Mouse (Mus musculus): ENCODE results near the gene Gm16181. TPM values are rescaled to one million over a fixed set of nuclear protein-coding genes. Genes with fewer than 3 reads are reported as not detected.
A peak's percentile ranks its signal among the peaks of the same experiment; 100 is the strongest.

The Gm16181 gene
- polyA plus RNA-seq, 1 experiment from 2014 or later = 0.41 TPM

DNA sequence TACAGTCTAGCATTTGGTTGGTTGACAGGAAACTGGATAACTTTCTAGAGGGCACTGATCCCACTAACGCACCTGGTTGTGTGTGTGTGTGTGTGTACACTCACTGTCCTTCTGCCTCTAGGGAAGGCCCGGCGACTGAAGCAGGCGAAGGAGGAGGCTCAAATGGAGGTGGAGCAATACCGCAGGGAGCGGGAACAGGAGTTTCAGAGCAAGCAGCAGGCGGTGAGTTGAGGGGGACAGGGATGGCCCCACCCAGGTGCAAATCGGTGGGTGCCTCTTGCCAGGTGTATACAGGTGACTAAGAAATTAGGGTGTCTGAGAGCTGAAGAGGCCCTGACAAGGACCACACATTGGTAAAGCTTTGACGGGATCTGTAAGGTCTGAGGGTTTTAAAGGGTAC, 16.4 kb downstream of the Gm16181 start:
- Histone ChIP-seq H3K9me3 (no peaks in the 10 kb centered on the region), H3K4me3 (replicated peaks) (peak overlapping the region; percentile 55), H3K36me3 (replicated peaks) (0 out of 2 replicates have a peak, but pooled peaks cover 11% of the 10 kb centered on the region), H3K27ac (no peak overlapping the region), H3K27me3 (no peaks in the 10 kb centered on the region), H3K4me2 (peak overlapping the region; percentile 88), H3K4me1 (peaks cover 34% of the 10 kb centered on the region), H3K9ac (peak overlapping the region; percentile 81; the same call in 1 of the 2 replicates)
- 84% methylated on average over 9 of the region's 9 CpGs for WGBS
- ATAC-seq (ENCODE audit: low FRiP score) = no peak

DNA sequence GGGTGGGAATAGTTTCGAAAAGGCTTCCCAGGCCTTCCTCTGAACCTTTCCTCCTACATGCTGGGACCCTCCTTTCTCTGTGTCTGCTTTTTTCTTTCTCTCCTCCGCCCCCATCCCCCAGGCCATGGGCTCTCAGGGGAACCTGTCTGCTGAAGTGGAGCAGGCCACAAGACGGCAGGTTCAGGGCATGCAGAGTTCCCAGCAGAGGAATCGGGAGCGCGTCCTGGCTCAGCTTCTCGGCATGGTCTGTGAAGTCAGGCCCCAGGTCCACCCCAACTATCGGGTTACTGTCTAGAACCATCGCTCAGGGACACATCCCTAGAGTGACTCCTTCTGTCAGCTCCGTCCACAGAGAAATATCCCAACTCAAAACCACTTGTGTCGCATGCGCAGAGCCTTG, 16.9 kb downstream of the Gm16181 start:
- Histone ChIP-seq H3K4me1 (peaks cover 34% of the 10 kb centered on the region), H3K27me3 (no peaks in the 10 kb centered on the region), H3K4me2 (no peak overlapping the region), H3K4me3 (replicated peaks) (no peak overlapping the region), H3K9me3 (no peaks in the 10 kb centered on the region), H3K9ac (no peak overlapping the region), H3K27ac (no peak overlapping the region), H3K36me3 (replicated peaks) (0 out of 2 replicates have a peak, but pooled peaks cover 9% of the 10 kb centered on the region)
- WGBS = 85% methylated on average over 12 of the region's 12 CpGs
- ATAC-seq (ENCODE audit: low FRiP score) = no peak

DNA sequence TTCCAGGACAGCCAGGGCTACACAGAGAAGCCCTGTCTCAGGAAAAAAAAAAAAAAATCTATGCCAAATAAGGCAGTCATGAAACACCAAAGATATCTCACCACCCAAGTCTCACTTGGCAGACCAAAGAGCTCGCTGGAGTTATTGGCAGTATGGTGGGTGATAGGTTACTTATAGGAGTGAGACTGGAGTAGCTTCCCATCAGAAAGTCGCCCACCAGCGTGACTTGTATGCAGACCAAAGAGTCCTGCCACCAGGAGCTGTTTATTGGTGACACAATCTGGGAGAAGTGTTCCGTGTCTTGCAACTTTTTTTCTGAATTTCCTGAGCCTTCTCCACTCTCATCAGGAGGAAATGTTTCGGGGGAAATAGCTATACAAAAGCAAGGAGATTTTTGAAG, 19.1 kb downstream of the Gm16181 start:
- peaks cover 16% of the 10 kb centered on the region for H3K36me3 ChIP-seq (replicated peaks)
- H3K27me3 ChIP-seq = no peaks in the 10 kb centered on the region
- no peak overlapping the region for H3K4me3 ChIP-seq (replicated peaks)
- H3K4me2 ChIP-seq = no peak overlapping the region
- H3K27ac ChIP-seq = no peak overlapping the region
- H3K9me3 ChIP-seq = no peaks in the 10 kb centered on the region
- 86% methylated on average over 5 of the region's 5 CpGs for WGBS
- peaks cover 34% of the 10 kb centered on the region for H3K4me1 ChIP-seq
- no peak for ATAC-seq (ENCODE audit: low FRiP score)
- H3K9ac ChIP-seq = no peak overlapping the region

DNA sequence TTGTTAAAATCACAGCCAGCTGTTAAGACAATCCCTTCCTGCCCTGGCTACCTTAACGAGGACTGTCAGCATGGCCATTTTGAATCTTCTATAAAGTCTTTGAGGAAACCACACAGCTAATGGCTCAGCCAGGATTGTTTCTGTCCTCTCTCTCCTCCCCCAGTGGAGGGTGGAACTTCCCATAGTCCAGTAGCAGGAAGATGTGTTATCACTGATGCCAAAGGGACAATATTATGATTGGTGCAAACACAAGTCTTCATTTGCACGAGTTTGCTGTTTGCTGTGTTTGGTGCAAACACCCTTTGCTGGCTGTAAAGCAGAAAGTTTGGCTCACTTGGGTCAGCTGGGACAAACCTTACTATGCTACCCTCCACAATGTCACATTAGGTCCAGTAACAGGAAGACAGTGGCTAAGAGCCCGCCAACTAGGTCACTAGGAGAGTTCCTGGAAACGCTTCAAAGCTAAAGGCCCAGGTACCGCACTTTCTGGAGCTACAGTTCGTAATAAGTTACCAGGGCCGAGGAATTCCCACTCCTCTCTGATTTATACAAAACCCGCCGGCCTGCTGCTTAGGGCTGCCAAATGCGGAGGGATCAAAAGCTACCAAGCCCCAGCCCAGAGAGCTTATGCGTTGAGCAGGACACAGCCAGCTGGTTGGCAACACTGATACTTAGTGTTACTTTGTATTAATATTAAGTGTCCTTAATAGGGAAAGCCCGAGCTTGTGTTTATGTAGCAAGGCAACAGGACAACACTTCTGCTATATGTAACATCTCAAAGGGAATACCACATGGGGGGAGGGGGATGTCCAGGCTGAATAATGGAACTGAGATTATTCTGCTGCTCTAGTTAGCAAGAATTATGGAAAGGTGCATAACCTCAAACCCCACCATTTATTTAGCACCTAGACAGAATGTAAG, 20.0 kb downstream of the Gm16181 start:
- Histone ChIP-seq H3K9ac (peak overlapping the region; percentile 100), H3K4me1 (peaks cover 39% of the 10 kb centered on the region), H3K9me3 (no peaks in the 10 kb centered on the region), H3K4me3 (replicated peaks) (peak overlapping the region; percentile 98), H3K27me3 (no peaks in the 10 kb centered on the region), H3K27ac (peak overlapping the region; percentile 98), H3K4me2 (peak overlapping the region; percentile 79), H3K36me3 (replicated peaks) (peaks cover 25% of the 10 kb centered on the region)
- WGBS = 33% methylated on average over 12 of the region's 12 CpGs
- ATAC-seq (ENCODE audit: low FRiP score) = peak; percentile 2; the same call in 1 of the 2 replicates

DNA sequence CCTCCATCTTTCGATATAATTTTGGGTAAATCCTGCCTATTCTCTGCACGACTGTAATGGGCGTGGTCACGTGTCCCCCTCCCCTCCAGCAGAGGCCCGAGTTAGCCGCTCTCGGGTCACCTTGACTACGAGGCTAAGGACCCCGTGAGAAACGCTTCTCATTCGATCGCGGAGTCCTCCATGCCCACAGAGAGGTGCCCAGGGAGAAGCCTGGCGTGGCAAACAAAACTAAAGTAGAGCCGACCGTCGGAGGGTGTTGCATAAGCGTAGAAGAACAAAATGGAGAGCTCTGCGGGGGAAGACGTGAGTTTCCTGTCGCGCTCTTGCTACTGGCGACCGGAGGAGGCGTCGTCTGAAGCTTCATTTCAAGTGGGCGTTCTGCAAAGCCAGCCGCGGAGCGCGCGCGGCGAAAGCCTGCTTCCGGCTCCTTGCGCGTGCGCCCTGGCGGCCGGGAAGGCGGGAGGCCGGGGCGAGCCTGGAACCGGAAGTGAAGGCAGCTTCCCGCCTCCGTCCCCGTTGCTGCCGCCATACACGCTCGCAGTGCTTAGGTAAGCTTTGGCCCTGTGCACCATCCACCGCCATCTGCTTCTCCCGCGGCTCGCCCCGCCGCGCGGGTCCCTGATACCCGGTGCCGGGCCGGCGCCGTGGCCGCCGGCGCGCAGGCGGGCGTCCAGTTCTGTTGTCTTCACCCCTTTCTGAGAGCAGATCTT, 20.8 kb downstream of the Gm16181 start, which contains the start of gene Ddx39b:
Ddx39b (plus strand) TSS at position 442 of the 710 bp plus-strand sequence.
- WGBS = under 1% methylated on average over 69 of the region's 69 CpGs
- peak; percentile 91 for ATAC-seq (ENCODE audit: low FRiP score)
- peaks cover 47% of the 10 kb centered on the region for H3K4me1 ChIP-seq

GRCm38 (mm10) chr17:35242015-35242941, 21.6 kb downstream of the Gm16181 start:
- peaks cover 49% of the 10 kb centered on the region for H3K4me1 ChIP-seq
- H3K4me3 ChIP-seq (replicated peaks) = peak overlapping the region; percentile 98
- WGBS = under 1% methylated on average over 55 of the region's 55 CpGs
- peak overlapping the region; percentile 79 for H3K4me2 ChIP-seq
- H3K27me3 ChIP-seq = no peaks in the 10 kb centered on the region
- peak overlapping the region; percentile 100 for H3K9ac ChIP-seq
- peak; percentile 25 for ATAC-seq (ENCODE audit: low FRiP score)
- H3K36me3 ChIP-seq (replicated peaks) = peaks cover 42% of the 10 kb centered on the region
- no peaks in the 10 kb centered on the region for H3K9me3 ChIP-seq
- peak overlapping the region; percentile 98 for H3K27ac ChIP-seq

More for the DNA sequence above, 20.8 kb downstream of the Gm16181 start, which contains the start of gene Ddx39b:
- peak within 1 kb of the TSS; percentile 98 for H3K27ac ChIP-seq
- H3K9me3 ChIP-seq = no peaks in the 10 kb centered on the region
- peak within 1 kb of the TSS; percentile 100 for H3K9ac ChIP-seq
- peaks cover 33% of the 10 kb centered on the region for H3K36me3 ChIP-seq (replicated peaks)
- H3K4me2 ChIP-seq = peak within 1 kb of the TSS; percentile 79
- peak within 1 kb of the TSS; percentile 98 for H3K4me3 ChIP-seq (replicated peaks)
- no peaks in the 10 kb centered on the region for H3K27me3 ChIP-seq

DNA sequence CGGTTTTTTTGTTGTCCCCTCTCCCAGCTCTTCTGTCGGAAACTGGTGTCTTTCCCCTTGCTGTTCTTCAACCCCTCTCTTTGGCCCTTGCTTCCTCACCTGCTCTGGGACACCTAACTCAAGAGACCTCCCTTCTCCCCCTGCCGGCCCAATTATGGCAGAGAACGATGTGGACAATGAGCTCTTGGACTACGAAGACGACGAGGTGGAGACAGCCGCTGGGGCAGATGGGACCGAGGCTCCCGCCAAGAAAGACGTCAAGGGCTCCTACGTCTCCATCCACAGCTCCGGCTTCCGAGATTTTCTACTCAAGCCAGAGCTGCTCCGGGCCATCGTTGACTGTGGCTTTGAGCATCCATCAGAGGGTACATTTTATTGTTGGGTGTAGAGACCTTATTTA, 22.5 kb downstream of the Gm16181 start:
- Histone ChIP-seq H3K4me1 (peaks cover 49% of the 10 kb centered on the region), H3K4me2 (peak overlapping the region; percentile 79), H3K36me3 (replicated peaks) (peaks cover 50% of the 10 kb centered on the region), H3K27ac (peak overlapping the region; percentile 98), H3K9me3 (no peaks in the 10 kb centered on the region), H3K9ac (peak overlapping the region; percentile 100), H3K4me3 (replicated peaks) (peak overlapping the region; percentile 98), H3K27me3 (no peaks in the 10 kb centered on the region)
- no peak for ATAC-seq (ENCODE audit: low FRiP score)
- 5% methylated on average over 16 of the region's 16 CpGs for WGBS

- ATAC-seq (ENCODE audit: low FRiP score) = no peak
- Histone ChIP-seq H3K9ac (peak overlapping the region; percentile 100), H3K36me3 (replicated peaks) (peaks cover 69% of the 10 kb centered on the region), H3K9me3 (no peaks in the 10 kb centered on the region), H3K4me1 (peaks cover 48% of the 10 kb centered on the region), H3K4me3 (replicated peaks) (peak overlapping the region; percentile 98), H3K27ac (no peak overlapping the region), H3K4me2 (peak overlapping the region; percentile 79), H3K27me3 (no peaks in the 10 kb centered on the region)
- WGBS = 82% methylated on average over 2 of the region's 2 CpGs
These were observed 24.4 kb downstream of the Gm16181 start for GRCm38 (mm10) chr17:35244999-35245398.

DNA sequence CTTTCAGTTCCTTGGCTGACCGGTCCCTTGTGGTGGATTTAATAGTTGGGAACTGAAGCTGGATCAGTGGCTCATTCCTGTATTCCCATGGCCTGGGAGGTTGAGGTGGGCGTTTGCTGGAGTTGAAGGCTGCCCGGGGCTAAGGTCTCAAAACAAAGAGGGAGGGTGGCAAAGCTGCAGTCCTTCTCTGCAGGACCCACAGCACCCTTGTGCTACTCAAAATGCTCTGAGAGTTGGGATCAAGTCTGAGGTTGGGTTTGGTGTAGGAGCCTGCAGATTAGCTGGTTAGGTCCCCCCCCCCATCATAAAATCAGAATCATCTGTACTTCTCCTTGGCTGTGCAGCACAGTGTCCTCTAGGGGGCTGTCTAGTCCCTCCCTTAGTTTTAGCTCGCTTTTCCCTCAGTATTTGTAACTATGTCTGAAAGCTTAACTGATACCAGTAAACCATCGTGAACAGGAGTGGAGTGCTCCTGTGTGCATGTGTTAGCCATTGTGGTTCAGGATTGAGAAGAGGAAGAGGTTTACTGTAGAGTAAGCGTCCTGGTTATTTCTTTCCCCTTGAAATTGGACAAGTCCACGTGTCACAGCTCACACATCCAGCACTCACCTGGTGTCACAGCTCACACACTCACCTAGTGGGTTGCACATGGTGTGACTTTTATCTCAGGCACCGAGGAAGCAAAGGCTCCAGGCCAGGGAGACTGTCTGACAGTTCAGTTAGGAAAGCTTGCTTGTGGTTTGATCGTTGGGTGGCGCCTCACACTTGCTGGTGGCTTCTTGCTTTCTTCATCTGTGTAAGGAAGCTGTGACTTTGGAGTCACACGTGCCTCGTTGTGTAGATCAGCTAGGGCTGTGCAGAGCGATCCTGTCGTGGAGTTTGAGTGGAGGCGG, 25.3 kb downstream of the Gm16181 start:
- peaks cover 79% of the 10 kb centered on the region for H3K36me3 ChIP-seq (replicated peaks)
- peak overlapping the region; percentile 38; the same call in 1 of the 2 replicates for H3K9ac ChIP-seq
- WGBS = 80% methylated on average over 15 of the region's 15 CpGs
- H3K4me3 ChIP-seq (replicated peaks) = peak overlapping the region; percentile 98
- no peaks in the 10 kb centered on the region for H3K9me3 ChIP-seq
- H3K27ac ChIP-seq = no peak overlapping the region
- H3K4me1 ChIP-seq = peaks cover 38% of the 10 kb centered on the region
- H3K27me3 ChIP-seq = no peaks in the 10 kb centered on the region
- ATAC-seq (ENCODE audit: low FRiP score) = no peak
- peak overlapping the region; percentile 79 for H3K4me2 ChIP-seq

GRCm38 (mm10) chr17:35247144-35247543, 26.5 kb downstream of the Gm16181 start:
- Histone ChIP-seq H3K9me3 (no peaks in the 10 kb centered on the region), H3K27ac (no peak overlapping the region), H3K27me3 (no peaks in the 10 kb centered on the region), H3K4me1 (peaks cover 38% of the 10 kb centered on the region), H3K4me3 (replicated peaks) (0 out of 2 replicates have a peak overlapping the region, but pooled peaks have one; percentile 7), H3K9ac (0 out of 2 replicates have a peak overlapping the region, but pooled peaks have one; percentile 21), H3K4me2 (no peak overlapping the region), H3K36me3 (replicated peaks) (peaks cover 88% of the 10 kb centered on the region)
- 91% methylated on average over 7 of the region's 7 CpGs for WGBS
- ATAC-seq (ENCODE audit: low FRiP score) = no peak

DNA sequence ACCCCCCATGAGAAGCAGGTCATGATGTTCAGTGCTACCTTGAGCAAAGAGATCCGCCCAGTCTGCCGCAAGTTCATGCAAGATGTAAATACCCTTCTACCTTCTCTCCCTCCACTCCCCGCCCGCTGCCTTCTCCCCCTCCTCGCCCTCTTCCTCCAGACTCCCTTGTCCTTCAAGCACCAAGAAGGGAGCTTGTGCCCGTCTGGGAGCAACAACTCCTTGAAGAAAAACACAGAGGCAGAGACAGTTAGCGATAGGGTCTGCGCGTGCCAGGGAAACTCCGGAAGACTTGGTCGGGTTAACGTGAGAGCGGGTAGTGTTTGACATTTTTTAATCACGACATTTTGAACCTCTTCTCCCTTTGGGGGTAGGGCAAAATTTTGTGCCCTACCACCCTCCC, 28.4 kb downstream of the Gm16181 start:
- no peak for ATAC-seq (ENCODE audit: low FRiP score)
- WGBS = 93% methylated on average over 14 of the region's 14 CpGs

More for the DNA sequence above, 28.4 kb downstream of the Gm16181 start:
- no peaks in the 10 kb centered on the region for H3K27me3 ChIP-seq
- no peak overlapping the region for H3K9ac ChIP-seq
- H3K4me2 ChIP-seq = no peak overlapping the region
- no peaks in the 10 kb centered on the region for H3K9me3 ChIP-seq
- peaks cover 98% of the 10 kb centered on the region for H3K36me3 ChIP-seq (replicated peaks)
- H3K27ac ChIP-seq = no peak overlapping the region
- no peak overlapping the region for H3K4me3 ChIP-seq (replicated peaks)
- H3K4me1 ChIP-seq = peaks cover 30% of the 10 kb centered on the region
